Mouse (Mus musculus): ENCODE data around the gene Idua. TPM values are rescaled to one million over a fixed set of nuclear protein-coding genes. Genes with fewer than 3 reads are reported as not detected.

Gene Idua
- polyA plus RNA-seq, 2 experiments from 2014 or later = 8.8 to 9.8 TPM

- ATAC-seq = no peak
Measured at GRCm38 (mm10) chr5:108726557-108727248, 66.6 kb downstream of the Idua start.

GRCm38 (mm10) chr5:108727425-108727824 is 67.3 kb downstream of the Idua start:
- no peak for ATAC-seq

Other genes starting within 250 kb of the Idua start
- 100 to 1,000 TPM; 209 to 291 TPM for gene Atp5k, start 225.9 kb upstream of the Idua start, polyA plus RNA-seq (2017; shearing (Covaris generic))
- not detected for gene Mfsd7a, start 211.4 kb upstream of the Idua start, polyA plus RNA-seq (2017; shearing (Covaris generic))
- gene Pcgf3, start 199.1 kb upstream of the Idua start, polyA plus RNA-seq (2017; shearing (Covaris generic)) = 1 to 10 TPM; 3.4 to 4.2 TPM
- not detected for gene Cplx1, start 110.3 kb upstream of the Idua start, polyA plus RNA-seq (2017; shearing (Covaris generic))
- 10 to 100 TPM; 66.0 to 73.0 TPM for gene Gak, start 30.6 kb upstream of the Idua start, polyA plus RNA-seq (2017; shearing (Covaris generic))
- 10 to 100 TPM; 36.5 to 39.2 TPM for gene Tmem175, start 30.6 kb upstream of the Idua start, polyA plus RNA-seq (2017; shearing (Covaris generic))
- 1 to 10 TPM; 4.4 to 4.5 TPM for gene Dgkq, start 9.3 kb downstream of the Idua start, polyA plus RNA-seq (2017; shearing (Covaris generic))
- gene Slc26a1, start 15.2 kb downstream of the Idua start, polyA plus RNA-seq (2017; shearing (Covaris generic)) = under 1 TPM in 1 of 2 experiments, not detected in 1; 0.31 TPM
- not detected for gene Fgfrl1, start 32.1 kb downstream of the Idua start, polyA plus RNA-seq (2017; shearing (Covaris generic))
- not detected for gene Rnf212, start 114.7 kb downstream of the Idua start, polyA plus RNA-seq (2017; shearing (Covaris generic))
- not detected for gene Tmed11, start 135.0 kb downstream of the Idua start, polyA plus RNA-seq (2017; shearing (Covaris generic))
- gene Vmn2r8, start 148.5 kb downstream of the Idua start, polyA plus RNA-seq (2017; shearing (Covaris generic)) = not detected
- gene Vmn2r9, start 192.3 kb downstream of the Idua start, polyA plus RNA-seq (2017; shearing (Covaris generic)) = under 1 TPM in 1 of 2 experiments, not detected in 1; 0.26 TPM

Data from activated CD4-positive, CD25-positive, alpha-beta regulatory T cell, adult 4 months (primary cell).